Mouse (Mus musculus) limb, embryonic 14.5 days (tissue): Measurements from ENCODE around the gene Ghitm. TPM values are rescaled to one million over a fixed set of nuclear protein-coding genes. Genes with fewer than 3 reads are reported as not detected.

Experiments
- ATAC-seq: fragments of 200-750 bp; cut with Nextera tagmentation; 2 replicates; pipeline ENCODE4 v1.8.0; 2017; ENCODE audit warnings: low read depth, moderate number of reproducible peaks, moderate TSS enrichment; ENCODE audit not compliant: low FRiP score
- DNase-seq: peaks from one replicate; pipeline ENCODE4 v3.0.0-alpha.2; 2015; ENCODE audit warnings: low spot score
- H3K27ac ChIP-seq: fragments of 300-500 bp; sonication (generic); replicated peaks from 2 replicates; pipeline ENCODE4 v1.5.1; 2014; ENCODE audit warnings: low read depth, mild to moderate bottlenecking, low read length, moderate library complexity, mixed read lengths
- H3K27me3 ChIP-seq: fragments of 300-500 bp; sonication (generic); 2 replicates; pipeline ENCODE4 v1.6.1; 2014; ENCODE audit warnings: low read length, mixed read lengths; ENCODE audit not compliant: control insufficient read depth, insufficient read depth
- H3K36me3 ChIP-seq: fragments of 300-500 bp; sonication (generic); 2 replicates; pipeline ENCODE4 v1.6.1; 2014; ENCODE audit warnings: mild to moderate bottlenecking, low read length, moderate library complexity, mixed read lengths; ENCODE audit not compliant: control insufficient read depth, insufficient read depth
- H3K4me1 ChIP-seq: fragments of 300-500 bp; sonication (generic); 2 replicates; pipeline ENCODE4 v1.6.1; 2014; ENCODE audit warnings: antibody characterized with exemption, low read length, mixed read lengths; ENCODE audit not compliant: control insufficient read depth, insufficient read depth
- H3K4me2 ChIP-seq: fragments of 300-500 bp; sonication (generic); replicated peaks from 2 replicates; pipeline ENCODE4 v1.6.1; 2014; ENCODE audit warnings: low read depth, mild to moderate bottlenecking, low read length, moderate library complexity; ENCODE audit not compliant: severe bottlenecking
- H3K4me3 ChIP-seq: fragments of 300-500 bp; sonication (generic); replicated peaks from 2 replicates; pipeline ENCODE4 v1.5.1; 2014; ENCODE audit warnings: low read length
- H3K9ac ChIP-seq: fragments of 300-500 bp; sonication (generic); 2 replicates; pipeline ENCODE4 v1.6.1; 2014; ENCODE audit warnings: mild to moderate bottlenecking, low read depth, low read length, moderate library complexity; ENCODE audit not compliant: severe bottlenecking
- H3K9me3 ChIP-seq: fragments of 300-500 bp; sonication (generic); 2 replicates; pipeline ENCODE4 v1.6.1; 2016; ENCODE audit warnings: low read length; ENCODE audit not compliant: control insufficient read depth
- POLR2A ChIP-seq: fragments of 200-500 bp; IDR thresholded peaks from 2 replicates; pipeline ENCODE4 v1.8.0; 2012; ENCODE audit warnings: inconsistent platforms, mild to moderate bottlenecking, moderate library complexity, borderline replicate concordance; ENCODE audit not compliant: insufficient read depth, insufficient read length; ENCODE audit errors: extremely low read depth
- whole genome bisulfite sequencing: fragments of 180-500 bp; shearing (Covaris S2); extraction: QIAGEN DNeasy Blood & Tissue Kit; methylation state at CpG from one replicate; pipeline ENCODE4 v1.1.7; 2014; 5-methylcytosine and 5-hydroxymethylcytosine counted together
- polyA plus RNA-seq, 2 experiments: library from polyadenylated mRNA; depleted of rRNA in 1 of 2; stranded (reverse) in 1 of 2; unstranded in 1 of 2; fragments of >200 nt; fragmentation: Nextera tagmentation in 1 of 2; extraction: Ambion mirVana in 1 of 2; gene quantifications; 2 replicates each; pipeline versions ENCODE4 v1.2.1 to v1.2.3; 2012 to 2014

Ghitm gene
- polyA plus RNA-seq, 2 experiments, result 84.9 to 170 TPM

DNA sequence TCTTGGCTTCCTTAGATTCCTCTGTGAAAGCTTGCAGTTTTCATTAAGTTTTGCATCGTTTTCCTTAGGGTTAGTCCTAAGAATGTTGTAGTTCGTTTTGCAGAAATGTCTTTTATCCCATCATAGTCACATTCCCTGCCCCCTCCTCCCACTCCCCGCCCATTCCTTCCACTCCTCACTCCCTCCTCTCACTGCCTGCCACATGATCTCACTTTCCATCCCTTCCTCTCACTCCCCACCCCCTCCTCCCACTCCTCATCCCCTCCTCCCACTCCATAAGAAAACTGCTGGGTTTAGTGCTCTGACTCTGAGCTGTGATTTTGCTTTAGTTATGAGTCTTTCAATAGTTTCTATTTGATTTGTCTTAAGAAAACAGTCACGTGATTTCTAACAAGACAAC is 51.3 kb downstream of the Ghitm start:
- WGBS, result 36% methylated on average over 4 of the region's 4 CpGs
- Histone ChIP-seq H3K4me3 (no peak overlapping the region), H3K27ac (no peak overlapping the region), H3K4me1 (no peaks in the 10 kb centered on the region), H3K9me3 (no peaks in the 10 kb centered on the region), H3K36me3 (no peaks in the 10 kb centered on the region), H3K4me2 (no peak overlapping the region), H3K9ac (no peak overlapping the region), H3K27me3 (no peaks in the 10 kb centered on the region)
- DNase-seq (no peak), ATAC-seq (no peak)
- TF ChIP-seq POLR2A, result no peak

DNA sequence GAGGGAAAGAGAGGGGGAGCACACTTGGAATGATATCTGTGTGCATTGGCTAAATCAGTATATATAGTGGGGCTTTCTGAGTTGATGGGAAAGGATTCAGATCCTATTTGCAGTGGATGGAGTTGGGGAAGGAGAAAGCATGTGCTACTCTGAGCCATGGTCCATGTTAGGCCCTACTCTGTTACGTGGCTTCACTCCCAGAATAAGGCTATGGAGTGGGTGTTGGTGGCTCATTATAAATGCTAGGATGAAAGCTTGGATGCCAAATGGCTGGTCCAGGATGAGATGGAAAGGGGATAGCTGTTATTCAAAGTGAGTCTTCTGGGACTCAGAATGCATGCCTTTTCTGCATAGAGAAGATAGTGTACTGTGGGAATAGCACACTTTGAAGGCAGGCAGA is 54.3 kb downstream of the Ghitm start:
- Histone ChIP-seq H3K4me2 (no peak overlapping the region), H3K27ac (no peak overlapping the region), H3K27me3 (no peaks in the 10 kb centered on the region), H3K4me1 (no peaks in the 10 kb centered on the region), H3K9ac (no peak overlapping the region), H3K36me3 (no peaks in the 10 kb centered on the region), H3K9me3 (no peaks in the 10 kb centered on the region), H3K4me3 (no peak overlapping the region)
- DNase-seq (no peak), ATAC-seq (no peak)
- 91% methylated on average over 1 of the region's 1 CpGs for WGBS
- no peak for TF ChIP-seq POLR2A

Other genes starting within 250 kb of the Ghitm start
- 19.2 and 20.2 TPM in 2 replicates for gene Ccser2, start 166.5 kb downstream of the Ghitm start, polyA plus RNA-seq (2012; rRNA removed)
- 44.3 and 47.3 TPM in 2 replicates for gene Ccser2, start 166.5 kb downstream of the Ghitm start, polyA plus RNA-seq (2014; fragmentation: Nextera tagmentation; extraction: Ambion mirVana)
- gene Rgr, start 86.3 kb downstream of the Ghitm start, polyA plus RNA-seq (2012; rRNA removed), result 0.62 and 0.83 TPM in 2 replicates
- 0.25 and 0.55 TPM in 2 replicates for gene Rgr, start 86.3 kb downstream of the Ghitm start, polyA plus RNA-seq (2014; fragmentation: Nextera tagmentation; extraction: Ambion mirVana)
- gene Lrit1, start 80.4 kb downstream of the Ghitm start, polyA plus RNA-seq (2012; rRNA removed), result not detected in 2 replicates
- gene Lrit1, start 80.4 kb downstream of the Ghitm start, polyA plus RNA-seq (2014; fragmentation: Nextera tagmentation; extraction: Ambion mirVana), result not detected in 2 replicates
- not detected in 2 replicates for gene Lrit2, start 67.3 kb downstream of the Ghitm start, polyA plus RNA-seq (2012; rRNA removed)
- not detected in 2 replicates for gene Lrit2, start 67.3 kb downstream of the Ghitm start, polyA plus RNA-seq (2014; fragmentation: Nextera tagmentation; extraction: Ambion mirVana)
- 0.42 and 0.45 TPM in 2 replicates for gene Cdhr1, start 36.9 kb downstream of the Ghitm start, polyA plus RNA-seq (2012; rRNA removed)
- gene Cdhr1, start 36.9 kb downstream of the Ghitm start, polyA plus RNA-seq (2014; fragmentation: Nextera tagmentation; extraction: Ambion mirVana), result 0.47 and 0.48 TPM in 2 replicates
- gene 2610528A11Rik, start 21.2 kb downstream of the Ghitm start, polyA plus RNA-seq (2012; rRNA removed), result 3.8 and 5.5 TPM in 2 replicates
- gene 2610528A11Rik, start 21.2 kb downstream of the Ghitm start, polyA plus RNA-seq (2014; fragmentation: Nextera tagmentation; extraction: Ambion mirVana), result 4.5 and 7.6 TPM in 2 replicates